In genomic region chr4:150898716-150899365, GRCm38 (mm10) we compare ENCODE assay signal across 8 mouse cellular contexts. TPM values are rescaled to one million over a fixed set of nuclear protein-coding genes. Genes with fewer than 3 reads are reported as not detected.
DNase-seq lines count a peak whose midpoint lies in the region; ATAC-seq and TF ChIP-seq lines count a peak whose summit lies in the region.

No protein-coding gene starts in this region.

- no peak for TF ChIP-seq POLR2A in testis, adult 2 months (IDR thresholded peaks at IDR 0.05; ENCODE audit: control insufficient read depth, low read depth, low read length)
- no peak for TF ChIP-seq POLR2A in cerebellum, adult 2 months (IDR thresholded peaks at IDR 0.05; ENCODE audit: borderline replicate concordance, insufficient read depth, low read length)

- peak; percentile 67 for ATAC-seq in lung, embryonic 14.5 days (ENCODE audit: insufficient read depth)

- no peak overlapping the region for H3K9ac ChIP-seq in lung, embryonic 14.5 days

- TF ChIP-seq CTCF in testis, adult 2 months (IDR thresholded peaks at IDR 0.05; ENCODE audit: control insufficient read depth, insufficient read depth, insufficient replicate concordance, low read depth, low read length), result peak; percentile 67; the same call in 1 of the 2 replicates
- TF ChIP-seq CTCF in cerebellum, adult 2 months (IDR thresholded peaks at IDR 0.05; ENCODE audit: borderline replicate concordance, insufficient read depth, low read depth, low read length), result peak; percentile 86
- peak; percentile 98 for TF ChIP-seq CTCF in lung, embryonic 14.5 days (IDR thresholded peaks at IDR 0.05; ENCODE audit: low read depth)

- whole genome bisulfite sequencing in cerebellum, adult 2 months, result 58% methylated on average over 13 of the region's 13 CpGs
- 51% methylated on average over 13 of the region's 13 CpGs for WGBS in lung, embryonic 14.5 days

- DNase-seq in testis, postnatal 14 days (ENCODE audit: low spot score), result no peak
- peak; percentile 51 to 62 for DNase-seq in cerebellum, adult 2 months
- DNase-seq in gastrocnemius, postnatal 25 days, result peak; percentile 64
- peak; percentile 84 for DNase-seq in kidney, adult 9 months
- DNase-seq in lung, embryonic 14.5 days, result peak; percentile 93
- peak; percentile 50 for DNase-seq in ovary, adult 18-20 months (ENCODE audit: low spot score)
- peak; percentile 87 for DNase-seq in thymus, postnatal 14 days

- no peaks in the 10 kb centered on the region for H3K36me3 ChIP-seq in testis, adult 2 months (ENCODE audit: control insufficient read depth, insufficient read depth, low read length)
- peaks cover 83% of the 10 kb centered on the region for H3K36me3 ChIP-seq in lung, embryonic 14.5 days (ENCODE audit: insufficient read depth)

- no peak overlapping the region for H3K4me2 ChIP-seq in lung, embryonic 14.5 days

- no peaks in the 10 kb centered on the region for H3K9me3 ChIP-seq in lung, embryonic 14.5 days (ENCODE audit: low read depth, low read length)

- no peaks in the 10 kb centered on the region for H3K27me3 ChIP-seq in testis, adult 2 months (ENCODE audit: control insufficient read depth, insufficient read depth, low read length)
- no peaks in the 10 kb centered on the region for H3K27me3 ChIP-seq in cerebellum, adult 2 months (ENCODE audit: control insufficient read depth, insufficient read depth, low read length)
- no peaks in the 10 kb centered on the region for H3K27me3 ChIP-seq in lung, embryonic 14.5 days (ENCODE audit: insufficient read depth, low read length)

- no peak overlapping the region for H3K4me3 ChIP-seq in testis, adult 2 months (ENCODE audit: control insufficient read depth, low read depth, low read length)
- H3K4me3 ChIP-seq in cerebellum, adult 2 months (replicated peaks; ENCODE audit: insufficient read depth, low read depth, low read length), result no peak overlapping the region
- no peak overlapping the region for H3K4me3 ChIP-seq in lung, embryonic 14.5 days (ENCODE audit: low read depth, low read length)

- H3K4me1 ChIP-seq in testis, adult 2 months (ENCODE audit: control insufficient read depth, insufficient read depth, low read length), result peaks cover 9% of the 10 kb centered on the region
- H3K4me1 ChIP-seq in cerebellum, adult 2 months (ENCODE audit: control insufficient read depth, insufficient read depth, low read length), result peaks cover 3% of the 10 kb centered on the region; the same call in 1 of the 2 replicates
- 0 out of 2 replicates have a peak, but pooled peaks cover 3% of the 10 kb centered on the region for H3K4me1 ChIP-seq in lung, embryonic 14.5 days (ENCODE audit: insufficient read depth)

- H3K27ac ChIP-seq in testis, adult 2 months (ENCODE audit: control insufficient read depth, insufficient read depth, low read depth, low read length), result no peak overlapping the region
- H3K27ac ChIP-seq in cerebellum, adult 2 months (ENCODE audit: insufficient read depth, low read length), result no peak overlapping the region
- no peak overlapping the region for H3K27ac ChIP-seq in lung, embryonic 14.5 days (ENCODE audit: low read depth)

RNA-seq across cellular contexts. Expression of gene Park7, which starts 15.4 kb away (rescaled TPM):
- polyA plus RNA-seq in testis, adult 2 months (2012; rRNA removed), result 88.1 and 92.3 TPM in 2 replicates
- 362 and 384 TPM in 2 replicates for polyA plus RNA-seq in cerebellum, adult 2 months (2012; rRNA removed)
- total RNA-seq in gastrocnemius, postnatal 25 days (2021), result 100 to 1,000 TPM; 669 to 811 TPM
- 477 and 500 TPM in 2 replicates for polyA plus RNA-seq in lung, embryonic 14.5 days (2014; fragmentation: Nextera tagmentation; extraction: Ambion mirVana)

RNA-seq across cellular contexts. Expression of gene Tnfrsf9, which starts 15.5 kb away (rescaled TPM):
- polyA plus RNA-seq in testis, adult 2 months (2012; rRNA removed), result 1.9 and 3.1 TPM in 2 replicates
- polyA plus RNA-seq in cerebellum, adult 2 months (2012; rRNA removed), result 0.64 and 0.67 TPM in 2 replicates
- total RNA-seq in gastrocnemius, postnatal 25 days (2021), result under 1 TPM in 1 of 2 experiments, not detected in 1; 0.18 TPM
- 0.12 TPM in 1 of 2 replicates, not detected in the other for polyA plus RNA-seq in lung, embryonic 14.5 days (2014; fragmentation: Nextera tagmentation; extraction: Ambion mirVana)

RNA-seq across cellular contexts. Expression of gene Errfi1, which starts 45.1 kb away (rescaled TPM):
- 10.6 and 11.2 TPM in 2 replicates for polyA plus RNA-seq in testis, adult 2 months (2012; rRNA removed)
- polyA plus RNA-seq in cerebellum, adult 2 months (2012; rRNA removed), result 30.0 and 32.4 TPM in 2 replicates
- total RNA-seq in gastrocnemius, postnatal 25 days (2021), result 10 to 100 TPM; 16.0 to 17.9 TPM
- polyA plus RNA-seq in lung, embryonic 14.5 days (2014; fragmentation: Nextera tagmentation; extraction: Ambion mirVana), result 41.5 and 48.3 TPM in 2 replicates
